Mouse (Mus musculus): Measurements from ENCODE around the gene Mapk14.

DNA sequence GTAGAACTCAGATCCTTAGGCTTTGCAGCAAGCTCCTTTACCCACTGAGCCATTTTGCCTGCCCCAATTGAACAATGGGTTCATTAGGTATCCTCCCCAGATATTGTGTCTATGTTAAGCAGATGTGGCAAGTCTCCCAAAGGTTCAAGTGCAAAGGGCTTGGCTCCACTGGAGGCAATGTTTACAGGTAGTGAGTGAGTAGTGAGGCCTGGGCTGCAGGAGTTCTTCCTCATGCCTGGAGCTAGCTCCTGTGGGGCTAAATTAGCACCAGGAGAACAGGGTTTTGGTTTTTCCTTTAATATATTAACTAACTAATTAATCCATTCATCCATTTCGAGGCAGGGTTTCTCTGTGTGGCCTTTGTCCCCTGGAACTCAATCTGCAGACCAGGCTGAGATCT lies 7.5 kb upstream of the Mapk14 start:
- TF ChIP-seq EP300 (IDR thresholded peaks at IDR 0.05; ENCODE audit: insufficient read depth, low read depth, low read length) (no peak), CTCF (IDR thresholded peaks at IDR 0.05; ENCODE audit: low read depth, low read length) (no peak)

Data from ES-Bruce4 (cell line).